Mouse (Mus musculus) kidney, embryonic 16.5 days (tissue): Measurements from ENCODE around the gene Lekr1. TPM values are rescaled to one million over a fixed set of nuclear protein-coding genes. Genes with fewer than 3 reads are reported as not detected.
"Not testable (repeated sequence)": the region's sequence is repeated elsewhere in the genome, so short reads cannot be mapped to it uniquely, and the experiment has no call there.

Source experiments
- ATAC-seq: fragments of 200-750 bp; cut with Nextera tagmentation; 2 replicates; pipeline ENCODE4 v1.8.0; 2017; ENCODE audit warnings: moderate TSS enrichment; ENCODE audit not compliant: low FRiP score, low TSS enrichment
- H3K27ac ChIP-seq: fragments of 300-500 bp; sonication (generic); 2 replicates; pipeline ENCODE4 v1.5.1; 2014; ENCODE audit warnings: low read length
- H3K27me3 ChIP-seq: fragments of 300-500 bp; sonication (generic); 2 replicates; pipeline ENCODE4 v1.6.1; 2014; ENCODE audit warnings: low read length, control low read depth, mixed read lengths; ENCODE audit not compliant: insufficient read depth
- H3K36me3 ChIP-seq: fragments of 300-500 bp; sonication (generic); 2 replicates; pipeline ENCODE4 v1.6.1; 2014; ENCODE audit warnings: low read length, control low read depth, mixed read lengths; ENCODE audit not compliant: insufficient read depth
- H3K4me1 ChIP-seq: fragments of 300-500 bp; sonication (generic); 2 replicates; pipeline ENCODE4 v1.6.1; 2014; ENCODE audit warnings: low read length, control low read depth, mixed read lengths; ENCODE audit not compliant: insufficient read depth
- H3K4me2 ChIP-seq: fragments of 300-500 bp; sonication (generic); replicated peaks from 2 replicates; pipeline ENCODE4 v1.6.1; 2014; ENCODE audit warnings: low read depth, low read length
- H3K4me3 ChIP-seq: fragments of 300-500 bp; sonication (generic); 2 replicates; pipeline ENCODE4 v1.5.1; 2014; ENCODE audit warnings: mild to moderate bottlenecking, low read length
- H3K9ac ChIP-seq: fragments of 300-500 bp; sonication (generic); replicated peaks from 2 replicates; pipeline ENCODE4 v1.6.1; 2014; ENCODE audit warnings: low read length
- H3K9me3 ChIP-seq: fragments of 300-500 bp; sonication (generic); 2 replicates; pipeline ENCODE4 v1.6.1; 2016; ENCODE audit warnings: low read length, control low read depth
- WGBS: fragments of 180-500 bp; shearing (Covaris S2); extraction: QIAGEN DNeasy Blood & Tissue Kit; methylation state at CpG from one replicate; pipeline ENCODE4 v1.1.7; 2014; 5-methylcytosine and 5-hydroxymethylcytosine counted together
- polyA plus RNA-seq: library from polyadenylated mRNA; unstranded; fragments of >200 nt; fragmentation: Nextera tagmentation; extraction: Ambion mirVana; gene quantifications from 2 replicates; pipeline ENCODE4 v1.2.1, GENCODE M21; 2015

Gene Lekr1
- polyA plus RNA-seq, 1 experiment from 2014 or later, result 7.7 TPM

DNA sequence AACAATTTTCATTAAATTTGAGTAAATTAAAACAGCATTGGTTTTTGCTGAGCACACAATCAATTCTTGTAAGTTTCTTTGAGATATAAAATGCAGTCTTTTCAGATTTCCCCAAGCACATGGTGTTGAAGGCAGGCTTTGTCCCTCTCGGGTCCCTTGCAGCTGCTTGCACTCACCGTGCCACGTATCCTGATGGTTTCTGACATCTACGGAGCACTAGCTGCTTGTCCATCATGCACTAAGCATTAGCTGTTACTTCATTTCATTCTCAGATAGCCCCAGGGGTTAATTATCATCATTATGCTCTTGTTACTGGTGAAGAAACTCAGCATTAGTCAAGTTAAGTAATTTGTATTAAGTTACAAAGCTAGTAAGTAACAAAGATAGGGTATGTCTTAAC, 78.9 kb downstream of the Lekr1 start:
- Histone ChIP-seq H3K4me3 (no peak overlapping the region), H3K4me1 (no peaks in the 10 kb centered on the region), H3K9ac (no peak overlapping the region), H3K27ac (no peak overlapping the region), H3K9me3 (no peaks in the 10 kb centered on the region), H3K4me2 (no peak overlapping the region), H3K36me3 (no peaks in the 10 kb centered on the region), H3K27me3 (no peaks in the 10 kb centered on the region)
- WGBS, result 72% methylated on average over 4 of the region's 4 CpGs
- no peak for ATAC-seq

DNA sequence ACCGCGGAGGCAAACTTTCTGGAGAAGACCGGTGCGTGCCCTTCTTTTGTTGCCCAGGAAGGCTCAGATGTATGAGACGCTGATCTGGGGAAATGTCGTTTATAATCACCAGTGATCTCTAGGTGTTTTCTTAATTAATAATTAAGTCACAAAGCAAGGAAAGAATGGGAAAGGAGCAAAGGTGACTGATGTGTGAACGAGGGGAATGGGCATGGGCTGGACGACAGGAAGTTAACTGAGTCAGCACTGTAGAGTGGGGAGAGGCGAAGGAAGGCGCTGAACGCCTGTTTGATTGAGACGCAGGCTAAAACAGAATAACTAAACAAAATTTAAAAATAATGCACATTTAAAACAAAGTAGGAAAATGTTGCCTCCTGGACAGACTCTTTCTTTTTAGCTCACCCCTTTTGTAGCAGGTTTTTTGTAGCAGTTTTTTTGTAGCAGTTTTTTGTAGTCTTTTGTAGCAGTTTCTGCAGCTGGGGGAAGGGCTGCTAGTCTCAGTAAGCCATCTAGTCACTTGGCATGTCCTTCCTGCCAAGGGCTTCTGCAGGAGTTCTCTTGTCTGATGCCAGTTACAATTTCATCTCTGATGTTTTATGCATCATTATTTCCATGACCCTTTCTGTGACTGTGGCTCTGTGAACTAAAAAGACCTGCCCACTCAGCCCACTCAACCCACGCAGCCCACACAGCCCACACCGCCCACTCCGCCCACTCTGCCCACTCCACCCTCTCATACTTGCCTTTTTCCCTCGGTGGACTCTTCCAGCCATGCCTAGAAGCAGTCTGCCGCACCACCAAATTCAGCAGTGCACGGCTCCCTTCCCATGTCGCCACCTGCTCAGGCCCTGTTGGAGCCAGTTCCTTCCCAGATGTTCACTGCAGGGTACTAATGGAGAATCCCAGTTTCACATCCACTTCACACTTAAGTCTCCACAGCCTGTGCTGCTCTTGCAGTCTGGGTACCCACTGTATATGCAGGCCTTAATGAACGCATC, 98.8 kb downstream of the Lekr1 start:
- H3K27me3 ChIP-seq, result no peaks in the 10 kb centered on the region
- 0 out of 2 replicates have a peak, but pooled peaks cover 4% of the 10 kb centered on the region for H3K4me1 ChIP-seq
- no peaks in the 10 kb centered on the region for H3K36me3 ChIP-seq
- H3K27ac ChIP-seq, result no peak overlapping the region
- H3K4me3 ChIP-seq, result no peak overlapping the region
- no peaks in the 10 kb centered on the region for H3K9me3 ChIP-seq
- no peak overlapping the region for H3K9ac ChIP-seq
- 74% methylated on average over 20 of the region's 20 CpGs for WGBS
- ATAC-seq, result peak; percentile 73; the same call in 1 of the 2 replicates
- H3K4me2 ChIP-seq, result no peak overlapping the region

GRCm38 (mm10) chr3:65766387-65766786, 100.4 kb downstream of the Lekr1 start:
- no peak overlapping the region for H3K4me2 ChIP-seq
- H3K9ac ChIP-seq, result no peak overlapping the region
- H3K27me3 ChIP-seq, result no peaks in the 10 kb centered on the region
- H3K4me3 ChIP-seq, result no peak overlapping the region
- ATAC-seq, result no peak
- no peaks in the 10 kb centered on the region for H3K36me3 ChIP-seq
- 0 out of 2 replicates have a peak, but pooled peaks cover 4% of the 10 kb centered on the region for H3K4me1 ChIP-seq
- H3K27ac ChIP-seq, result no peak overlapping the region
- no peaks in the 10 kb centered on the region for H3K9me3 ChIP-seq

- WGBS, result 87% methylated on average over 6 of the region's 6 CpGs
- no peak overlapping the region for H3K4me3 ChIP-seq
- no peaks in the 10 kb centered on the region for H3K27me3 ChIP-seq
- H3K4me1 ChIP-seq, result 0 out of 2 replicates have a peak, but pooled peaks cover 4% of the 10 kb centered on the region
- H3K4me2 ChIP-seq, result no peak overlapping the region
- no peak for ATAC-seq
- no peaks in the 10 kb centered on the region for H3K36me3 ChIP-seq
- no peaks in the 10 kb centered on the region for H3K9me3 ChIP-seq
- H3K27ac ChIP-seq, result no peak overlapping the region
- H3K9ac ChIP-seq, result no peak overlapping the region
These were observed 101.3 kb downstream of the Lekr1 start for GRCm38 (mm10) chr3:65767202-65767862.

GRCm38 (mm10) chr3:65769666-65770065, 103.6 kb downstream of the Lekr1 start:
- not testable (repeated sequence) for H3K4me2 ChIP-seq, H3K27ac ChIP-seq, H3K36me3 ChIP-seq, H3K9me3 ChIP-seq, H3K4me3 ChIP-seq, H3K4me1 ChIP-seq, H3K9ac ChIP-seq, H3K27me3 ChIP-seq, ATAC-seq
- WGBS, result over 99% methylated on average over 5 of the region's 7 CpGs

DNA sequence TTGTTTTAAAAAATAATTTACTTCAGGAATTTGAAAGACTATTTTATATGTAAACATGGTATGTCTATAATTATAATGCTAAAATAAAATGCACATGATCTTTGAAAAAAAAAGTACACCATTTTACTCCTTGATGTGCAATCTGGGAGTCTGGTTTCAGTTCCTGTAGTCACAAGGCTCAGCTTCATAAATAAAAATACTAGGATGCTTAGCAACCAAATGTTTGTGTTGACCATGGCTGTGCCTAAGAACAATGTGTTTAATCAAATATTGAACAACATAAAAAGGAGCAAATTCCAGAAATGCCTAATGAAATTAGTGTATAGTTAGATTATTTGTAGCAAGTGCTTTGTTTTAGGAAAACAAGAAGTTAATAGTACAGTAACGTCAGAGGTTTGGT, 107.9 kb downstream of the Lekr1 start:
- Histone ChIP-seq H3K9ac (no peak overlapping the region), H3K36me3 (no peaks in the 10 kb centered on the region), H3K4me3 (no peak overlapping the region), H3K4me1 (no peaks in the 10 kb centered on the region), H3K27me3 (no peaks in the 10 kb centered on the region), H3K4me2 (no peak overlapping the region), H3K9me3 (no peaks in the 10 kb centered on the region), H3K27ac (no peak overlapping the region)
- ATAC-seq, result no peak
- 85% methylated on average over 1 of the region's 1 CpGs for WGBS

- Histone ChIP-seq H3K36me3 (no peaks in the 10 kb centered on the region), H3K4me3 (no peak overlapping the region), H3K27ac (no peak overlapping the region), H3K9ac (no peak overlapping the region), H3K4me2 (no peak overlapping the region), H3K9me3 (0 out of 2 replicates have a peak, but pooled peaks cover 2% of the 10 kb centered on the region), H3K4me1 (no peaks in the 10 kb centered on the region), H3K27me3 (no peaks in the 10 kb centered on the region)
- WGBS, result 77% methylated on average over 5 of the region's 5 CpGs
- no peak for ATAC-seq
These were observed 109.1 kb downstream of the Lekr1 start for GRCm38 (mm10) chr3:65775096-65775495.

DNA sequence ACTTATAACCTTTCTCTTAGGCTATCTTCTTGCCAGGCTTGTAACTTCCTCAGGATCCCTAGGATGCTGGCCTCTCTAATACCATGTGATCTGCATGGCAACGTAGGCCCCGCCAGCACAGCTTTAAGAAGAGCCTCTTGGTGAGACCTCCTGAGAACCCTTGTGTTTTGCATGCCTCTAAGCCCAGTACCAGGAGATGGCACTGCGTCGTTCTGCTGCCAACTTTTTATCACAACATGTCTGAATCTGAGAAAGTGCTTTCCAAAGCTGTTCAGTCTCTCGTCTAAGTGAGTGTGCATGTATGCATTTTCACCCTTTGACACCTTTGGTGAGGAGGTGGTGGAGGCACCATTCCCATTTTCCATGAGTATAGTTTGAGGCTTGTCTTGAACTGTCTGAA, 116.2 kb downstream of the Lekr1 start:
- Histone ChIP-seq H3K27me3 (no peaks in the 10 kb centered on the region), H3K9me3 (0 out of 2 replicates have a peak, but pooled peaks cover 2% of the 10 kb centered on the region), H3K27ac (no peak overlapping the region), H3K36me3 (no peaks in the 10 kb centered on the region), H3K4me1 (no peaks in the 10 kb centered on the region), H3K4me3 (no peak overlapping the region), H3K9ac (no peak overlapping the region), H3K4me2 (no peak overlapping the region)
- no peak for ATAC-seq
- WGBS, result 71% methylated on average over 5 of the region's 5 CpGs

GRCm38 (mm10) chr3:65790076-65790685, 124.2 kb downstream of the Lekr1 start:
- H3K36me3 ChIP-seq, result no peaks in the 10 kb centered on the region
- no peak overlapping the region for H3K9ac ChIP-seq
- no peaks in the 10 kb centered on the region for H3K4me1 ChIP-seq
- H3K4me3 ChIP-seq, result no peak overlapping the region
- WGBS, result 39% methylated on average over 3 of the region's 3 CpGs
- no peak for ATAC-seq
- H3K4me2 ChIP-seq, result no peak overlapping the region
- H3K27ac ChIP-seq, result no peak overlapping the region
- no peaks in the 10 kb centered on the region for H3K27me3 ChIP-seq
- H3K9me3 ChIP-seq, result no peaks in the 10 kb centered on the region
